Mouse (Mus musculus): ENCODE results near the gene 3110082I17Rik.
A peak's percentile ranks its signal among the peaks of the same experiment; 100 is the strongest.

The 3110082I17Rik gene

DNA sequence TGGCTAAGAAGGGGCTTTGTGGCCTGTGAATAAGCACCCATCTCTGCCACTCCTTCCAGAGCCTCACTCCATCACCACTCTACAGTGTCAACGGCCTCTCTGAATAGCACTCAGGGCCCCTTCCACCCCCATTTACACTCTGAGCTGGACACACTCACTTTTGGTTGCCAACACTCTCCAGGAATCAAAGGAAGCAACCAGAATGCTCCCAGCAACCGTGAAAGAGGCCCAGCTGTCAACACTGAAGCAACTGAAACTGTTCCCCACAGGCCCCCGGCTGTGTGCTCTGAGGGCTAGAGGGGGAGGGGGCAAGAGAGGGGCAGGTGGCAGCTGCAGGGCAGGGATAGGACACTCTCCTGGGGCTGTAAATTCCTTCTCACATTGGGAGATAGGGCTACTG is 41.7 kb downstream of the 3110082I17Rik start:
- no peak for DNase-seq (ENCODE audit: low spot score in 2 of 2)

DNA sequence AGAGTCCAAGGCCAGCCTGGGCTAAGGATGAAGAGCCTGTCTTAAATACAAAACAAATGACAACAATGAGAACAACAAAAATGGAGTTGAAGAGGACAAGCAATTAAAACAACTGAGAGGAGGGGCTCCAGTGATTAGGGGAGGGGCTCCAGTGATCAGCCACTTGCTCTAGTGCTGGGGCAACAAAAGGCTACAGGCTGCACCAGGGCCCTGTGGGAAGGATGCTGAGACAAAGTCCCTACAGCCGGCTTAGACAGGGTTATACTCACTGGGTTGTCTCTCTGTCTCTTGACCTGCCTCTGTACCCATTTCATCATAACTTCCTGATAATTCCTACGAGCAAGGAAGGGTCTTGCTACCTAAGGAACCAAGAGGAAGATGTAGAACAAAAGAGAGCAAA is 42.2 kb downstream of the 3110082I17Rik start:
- DNase-seq (ENCODE audit: low spot score in 2 of 2) = no peak

DNA sequence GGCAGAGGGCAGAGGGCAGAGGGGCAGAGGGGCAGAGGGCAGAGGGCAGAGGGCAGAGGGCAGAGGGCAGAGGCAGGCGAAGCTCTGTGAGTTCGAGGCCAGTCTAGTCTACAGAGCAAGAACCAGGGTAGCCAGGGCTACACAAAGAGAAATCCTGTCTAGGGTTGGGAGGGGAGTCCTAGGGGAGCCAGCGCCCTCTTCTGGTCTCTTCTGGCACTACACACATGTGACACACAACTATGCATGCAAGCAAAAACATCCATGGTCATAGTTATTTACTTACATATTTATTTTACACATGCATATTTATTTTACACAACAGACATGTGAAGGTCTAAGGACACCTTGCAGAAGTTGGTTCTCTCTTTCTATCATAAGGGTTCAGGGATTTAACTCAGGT is 42.8 kb downstream of the 3110082I17Rik start:
- DNase-seq (ENCODE audit: low spot score in 2 of 2) = no peak

GRCm38 (mm10) chr5:139416942-139417341 is 43.4 kb downstream of the 3110082I17Rik start:
- no peak for DNase-seq (ENCODE audit: low spot score in 2 of 2)

DNA sequence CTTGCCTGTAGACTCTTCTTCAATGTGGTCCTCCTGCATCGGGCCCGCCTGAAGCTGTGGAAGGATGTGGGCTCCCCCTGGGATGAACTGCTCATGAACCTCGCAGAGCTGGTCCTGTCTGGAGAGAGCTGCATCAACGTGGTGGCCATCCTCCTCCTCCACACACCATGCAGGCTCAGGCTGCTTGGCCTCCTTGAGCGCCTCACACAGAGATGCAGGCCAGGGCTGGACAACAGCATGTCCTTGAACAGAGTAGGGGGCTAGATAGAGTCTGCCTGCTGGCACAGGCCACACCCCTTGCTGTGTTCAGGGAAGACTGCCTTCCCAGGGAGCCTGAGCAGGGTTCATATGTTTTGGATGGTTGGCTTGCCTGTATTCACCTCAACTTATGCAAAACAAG is 45.3 kb downstream of the 3110082I17Rik start:
- no peak for DNase-seq (ENCODE audit: low spot score in 2 of 2)

GRCm38 (mm10) chr5:139413545-139413944 is 46.8 kb downstream of the 3110082I17Rik start:
- no peak for DNase-seq (ENCODE audit: low spot score in 2 of 2)

GRCm38 (mm10) chr5:139411665-139412314 is 48.5 kb downstream of the 3110082I17Rik start:
- DNase-seq (ENCODE audit: low spot score in 2 of 2) = no peak

- DNase-seq (ENCODE audit: low spot score in 2 of 2) = no peak
Observed at GRCm38 (mm10) chr5:139411117-139411516, 49.2 kb downstream of the 3110082I17Rik start.

GRCm38 (mm10) chr5:139410056-139410455 is 50.3 kb downstream of the 3110082I17Rik start:
- no peak for DNase-seq (ENCODE audit: low spot score in 2 of 2)

DNA sequence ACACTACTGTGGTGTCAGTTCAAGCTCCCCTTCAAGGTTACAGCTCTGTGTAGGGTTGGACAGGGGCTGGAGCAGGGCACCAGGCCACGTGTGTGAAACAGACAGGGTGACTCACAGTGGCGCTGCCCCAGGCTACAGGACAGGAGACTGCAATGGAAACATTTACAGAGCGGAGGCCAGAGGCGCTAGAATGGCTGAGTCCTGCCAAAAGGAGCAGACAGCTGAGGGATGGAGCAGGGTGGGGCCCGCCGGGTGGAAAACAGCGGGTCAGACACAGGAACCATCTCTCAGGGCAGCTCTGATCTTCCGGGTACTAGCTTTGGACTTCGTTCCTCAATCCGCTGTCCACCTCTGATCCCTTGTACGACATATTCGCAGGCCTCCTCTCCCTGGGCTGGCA is 50.9 kb downstream of the 3110082I17Rik start:
- DNase-seq (ENCODE audit: low spot score in 2 of 2) = no peak

DNA sequence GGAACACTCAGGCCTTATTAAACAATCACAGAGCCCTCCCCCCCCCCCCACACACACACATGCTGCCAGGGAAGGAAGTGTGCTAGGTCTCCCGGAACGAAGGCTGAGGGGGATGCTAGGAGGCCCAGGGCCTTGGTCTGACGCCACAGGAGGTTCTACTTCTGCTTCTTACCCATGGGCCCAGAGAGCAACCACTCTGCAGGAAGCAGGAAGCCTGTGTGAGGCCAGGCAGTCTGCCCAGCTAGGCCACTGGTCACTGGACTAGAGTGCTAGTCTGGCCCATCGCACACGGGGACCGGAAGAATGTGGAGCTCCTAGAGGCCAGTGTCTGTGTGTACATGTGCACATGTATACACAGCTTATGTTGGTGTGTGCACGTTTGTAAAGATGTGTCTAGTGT is 51.8 kb downstream of the 3110082I17Rik start:
- no peak for DNase-seq (ENCODE audit: low spot score in 2 of 2)

GRCm38 (mm10) chr5:139407121-139407885 is 53.0 kb downstream of the 3110082I17Rik start:
- no peak for DNase-seq (ENCODE audit: low spot score in 2 of 2)

- DNase-seq (ENCODE audit: low spot score in 2 of 2) = no peak
Observed at GRCm38 (mm10) chr5:139405953-139406352, 54.4 kb downstream of the 3110082I17Rik start.

- no peak for DNase-seq (ENCODE audit: low spot score in 2 of 2)
Observed at GRCm38 (mm10) chr5:139405478-139405877, 54.8 kb downstream of the 3110082I17Rik start.

DNA sequence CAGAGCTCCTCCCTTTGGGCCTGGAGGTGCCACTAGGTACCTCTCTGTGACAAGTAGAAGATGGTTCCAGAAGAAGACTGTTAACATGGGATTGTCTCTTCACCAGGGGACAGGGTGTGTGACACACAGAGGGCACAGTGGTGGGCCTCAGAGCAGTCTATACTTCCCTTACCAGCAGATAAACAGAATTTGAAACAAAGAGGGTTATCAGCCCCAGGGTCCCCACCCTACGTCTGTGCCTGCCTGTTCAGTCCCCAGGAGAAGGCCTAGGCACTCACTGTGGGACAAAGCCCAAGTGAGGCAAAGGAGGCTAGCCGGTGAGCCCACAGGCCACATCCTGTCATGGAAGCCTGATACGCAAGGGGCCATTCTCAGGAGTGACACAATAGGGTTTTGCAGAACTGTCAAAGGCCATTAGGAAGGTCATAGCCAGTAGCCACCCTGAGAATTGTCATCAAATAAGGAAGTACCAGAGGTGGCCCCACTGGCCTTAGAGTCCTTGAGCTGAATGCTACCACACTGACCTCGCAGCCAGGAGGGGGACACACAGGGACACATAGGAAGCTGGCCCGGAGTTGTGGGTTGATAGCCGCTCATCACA is 55.4 kb downstream of the 3110082I17Rik start, which contains the start of gene C130050O18Rik:
Gene C130050O18Rik (plus strand): TSS at position 480 of the 601 bp plus-strand sequence.
- no peak for DNase-seq (ENCODE audit: low spot score in 2 of 2)

GRCm38 (mm10) chr5:139403692-139404260 is 56.6 kb downstream of the 3110082I17Rik start:
- no peak for DNase-seq (ENCODE audit: low spot score in 2 of 2)

- DNase-seq (ENCODE audit: low spot score in 2 of 2) = no peak
Observed at GRCm38 (mm10) chr5:139402106-139402505, 58.2 kb downstream of the 3110082I17Rik start.

GRCm38 (mm10) chr5:139399991-139400390 is 60.3 kb downstream of the 3110082I17Rik start:
- DNase-seq (ENCODE audit: low spot score in 2 of 2) = no peak

DNA sequence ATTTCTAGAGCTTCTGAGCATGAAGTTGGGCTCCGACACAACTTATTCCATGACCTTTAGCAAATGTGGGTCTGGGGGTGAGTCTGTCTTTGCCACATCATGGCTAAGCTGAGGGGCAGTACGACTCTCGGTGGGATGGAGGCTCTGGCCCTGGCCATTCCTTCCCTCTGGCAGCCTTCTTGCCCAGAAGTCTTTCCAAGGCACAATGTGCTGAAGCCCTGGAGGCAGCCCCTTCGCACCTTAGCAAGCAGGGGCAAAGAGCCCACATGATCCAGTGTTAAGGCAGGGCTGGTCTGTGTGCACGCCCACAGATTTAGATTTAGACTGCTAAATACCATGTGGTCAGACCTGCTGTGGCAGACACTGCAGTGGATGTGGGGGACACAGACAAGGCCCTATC is 61.5 kb downstream of the 3110082I17Rik start:
- no peak for DNase-seq (ENCODE audit: low spot score in 2 of 2)

DNA sequence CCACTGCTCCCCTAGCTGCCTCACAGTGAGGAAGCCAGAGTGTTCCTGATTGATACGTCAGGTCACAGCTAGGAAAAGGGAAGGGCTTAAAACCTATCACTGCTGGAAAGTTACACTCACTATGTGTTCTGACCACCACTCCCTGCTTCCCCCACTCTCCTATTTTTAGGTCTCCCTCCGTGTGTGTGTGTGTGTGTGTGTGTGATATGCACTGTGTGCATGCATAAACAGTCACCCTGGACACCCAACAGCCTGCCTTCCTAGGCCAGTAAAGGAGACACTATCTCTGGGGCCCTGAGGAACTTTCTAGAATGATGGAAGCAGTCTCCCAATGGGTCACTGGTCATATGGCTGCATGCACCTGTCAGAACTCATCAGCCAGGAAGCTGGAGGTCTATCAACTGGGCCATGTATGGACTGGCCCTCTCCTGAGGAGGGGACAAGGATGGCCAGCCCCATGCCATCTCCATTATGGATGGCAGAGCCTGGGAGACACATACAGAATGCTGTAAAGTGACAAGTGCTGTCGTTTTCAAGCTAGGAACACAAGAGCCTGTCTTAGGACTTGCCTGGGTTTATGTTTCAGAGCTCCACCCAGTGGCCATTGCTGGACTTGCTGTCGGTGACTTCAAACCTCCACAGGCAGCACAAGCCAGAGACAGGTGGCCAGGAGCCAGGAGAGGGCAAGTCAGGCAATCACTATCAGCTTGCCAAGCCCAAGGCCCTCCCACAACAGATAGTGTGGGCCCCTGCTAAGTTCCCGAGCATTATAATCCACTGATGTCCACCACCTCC is 62.2 kb downstream of the 3110082I17Rik start:
- DNase-seq (ENCODE audit: low spot score in 2 of 2) = peak; percentile 89 to 92

DNA sequence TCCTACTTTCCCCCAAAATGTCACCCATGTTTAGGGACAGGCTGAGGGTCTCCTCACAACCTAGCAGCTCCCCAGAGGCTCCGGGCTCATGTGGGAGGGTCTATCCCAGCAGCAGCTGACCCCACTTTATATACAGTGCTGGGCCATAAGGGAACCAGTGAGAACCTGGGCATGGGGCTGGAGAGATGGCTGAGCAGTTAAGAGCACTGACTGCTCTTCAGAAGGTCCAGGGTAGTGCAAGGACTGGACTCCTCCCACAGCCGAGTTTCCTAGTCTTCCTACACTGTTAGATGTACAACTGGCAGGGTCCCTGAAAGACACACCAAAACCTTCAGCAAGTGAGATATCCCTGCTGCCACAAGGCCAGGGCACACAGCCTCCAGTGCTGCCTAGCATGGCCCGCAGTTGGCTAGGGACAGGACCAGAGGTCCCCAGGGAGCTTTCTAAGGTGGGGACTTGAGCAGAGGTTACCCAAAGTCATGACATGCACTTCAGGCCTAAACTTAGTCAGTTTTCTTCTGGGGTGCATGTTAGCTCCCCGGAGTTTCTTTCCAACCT is 62.9 kb downstream of the 3110082I17Rik start:
- no peak for DNase-seq (ENCODE audit: low spot score in 2 of 2)
